Mouse (Mus musculus) 3T3-L1 (cell line): ENCODE measurements around the gene Nup133.
"Not testable (repeated sequence)": the region's sequence is repeated elsewhere in the genome, so short reads cannot be mapped to it uniquely, and the experiment has no call there.

Experiments used
- DNase-seq: peaks from one replicate; pipeline ENCODE4 v3.0.0-alpha.2; 2015; ENCODE audit warnings: low read depth, low spot score

Gene Nup133

DNA sequence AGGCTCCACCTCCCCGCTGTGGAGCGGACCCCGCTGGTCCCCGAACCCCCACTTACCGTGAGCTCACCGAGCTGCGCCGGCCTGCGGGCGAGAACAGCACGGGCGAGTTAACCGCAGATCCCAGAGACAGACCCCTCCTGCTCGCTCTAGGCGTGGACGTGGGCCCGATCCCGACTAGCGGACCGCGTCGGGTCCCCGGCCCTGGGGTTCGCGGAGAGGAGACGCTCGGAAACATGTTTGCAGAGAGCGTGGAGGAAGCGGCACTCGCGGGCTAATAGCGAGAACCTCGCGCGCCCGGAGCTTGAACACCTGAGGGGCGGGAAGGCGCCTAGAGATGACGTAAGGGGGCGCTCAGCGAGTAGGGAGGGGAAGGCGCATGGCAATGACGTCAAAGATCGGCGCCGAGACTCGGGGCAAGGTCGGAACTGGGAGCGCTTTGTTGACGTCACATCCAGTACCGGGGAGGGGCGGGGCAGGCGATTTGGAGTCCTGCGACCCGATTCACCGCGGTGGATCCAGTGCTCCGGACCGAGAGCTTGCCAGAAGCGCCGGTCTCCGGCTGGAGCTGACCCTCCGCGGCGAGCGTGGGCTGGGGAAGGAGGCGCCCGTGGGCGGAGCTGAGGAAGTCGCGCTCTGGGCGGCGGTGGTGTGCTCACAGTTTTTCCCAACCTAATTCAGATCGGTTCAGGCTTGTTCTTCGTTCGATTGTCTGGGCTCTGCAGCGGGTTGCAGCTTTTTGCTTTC, at the start of gene Nup133:
Nup133 (minus strand) TSS at position 324 of the 744 bp plus-strand sequence.
- DNase-seq = peak; percentile 99

DNA sequence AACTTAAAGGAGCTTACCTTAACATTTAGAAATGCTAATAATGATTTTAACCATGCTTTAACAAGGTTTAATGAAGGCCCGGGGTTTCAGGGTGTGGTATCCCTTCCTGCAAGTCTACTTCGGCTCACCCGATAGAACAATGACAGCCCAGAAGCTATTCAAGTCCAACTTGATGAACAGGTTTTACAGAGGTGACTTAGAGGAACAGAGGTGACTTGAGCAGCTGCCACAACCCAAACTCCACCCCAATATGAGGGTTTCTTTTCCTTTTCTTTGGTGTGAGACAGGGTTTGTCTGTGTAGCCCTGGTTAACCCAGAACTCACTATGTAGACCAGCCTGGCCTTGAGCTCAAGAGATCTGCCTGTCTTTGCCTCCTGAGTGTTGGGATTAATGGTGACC, 44.9 kb upstream of the Nup133 start:
- no peak for DNase-seq

DNA sequence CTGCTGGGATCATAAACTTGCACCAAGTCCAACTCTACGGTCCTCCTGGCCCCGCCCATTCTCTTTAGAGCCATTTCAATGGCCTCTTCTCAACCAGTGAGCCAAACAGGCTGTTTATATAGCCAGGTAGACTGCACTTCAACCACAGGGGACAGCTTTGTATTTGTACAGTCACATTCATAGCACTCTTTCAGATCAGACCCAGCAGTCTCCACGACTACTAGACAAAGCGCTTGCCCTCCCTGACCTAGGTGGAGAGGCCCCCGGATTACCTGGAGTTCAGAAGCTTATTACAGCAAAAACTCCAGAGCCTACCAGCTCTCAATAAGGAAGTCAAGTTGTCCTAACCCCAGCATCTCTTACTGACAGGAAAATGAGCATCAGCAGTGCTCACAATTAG, 44.5 kb upstream of the Nup133 start:
- no peak for DNase-seq

DNA sequence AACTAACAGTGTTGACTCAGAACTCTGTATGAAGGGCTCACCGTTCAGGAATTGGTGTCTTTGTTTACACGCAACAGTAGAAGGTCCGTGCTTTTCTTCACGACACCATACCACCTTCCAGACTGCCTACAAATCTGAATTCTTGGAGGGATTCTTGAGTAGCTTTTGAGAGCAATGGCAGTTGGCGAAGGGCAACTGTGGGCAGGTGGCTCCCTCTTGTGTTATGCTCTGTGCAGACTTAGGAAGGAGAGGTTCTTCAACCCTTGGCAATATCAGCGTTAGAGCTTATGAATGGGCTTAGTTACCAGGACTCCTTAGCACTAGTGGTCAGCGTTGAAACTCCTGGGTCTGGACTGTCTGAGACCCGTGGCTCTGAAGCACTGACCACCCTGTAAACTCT, 43.5 kb upstream of the Nup133 start:
- DNase-seq = peak; percentile 20

DNA sequence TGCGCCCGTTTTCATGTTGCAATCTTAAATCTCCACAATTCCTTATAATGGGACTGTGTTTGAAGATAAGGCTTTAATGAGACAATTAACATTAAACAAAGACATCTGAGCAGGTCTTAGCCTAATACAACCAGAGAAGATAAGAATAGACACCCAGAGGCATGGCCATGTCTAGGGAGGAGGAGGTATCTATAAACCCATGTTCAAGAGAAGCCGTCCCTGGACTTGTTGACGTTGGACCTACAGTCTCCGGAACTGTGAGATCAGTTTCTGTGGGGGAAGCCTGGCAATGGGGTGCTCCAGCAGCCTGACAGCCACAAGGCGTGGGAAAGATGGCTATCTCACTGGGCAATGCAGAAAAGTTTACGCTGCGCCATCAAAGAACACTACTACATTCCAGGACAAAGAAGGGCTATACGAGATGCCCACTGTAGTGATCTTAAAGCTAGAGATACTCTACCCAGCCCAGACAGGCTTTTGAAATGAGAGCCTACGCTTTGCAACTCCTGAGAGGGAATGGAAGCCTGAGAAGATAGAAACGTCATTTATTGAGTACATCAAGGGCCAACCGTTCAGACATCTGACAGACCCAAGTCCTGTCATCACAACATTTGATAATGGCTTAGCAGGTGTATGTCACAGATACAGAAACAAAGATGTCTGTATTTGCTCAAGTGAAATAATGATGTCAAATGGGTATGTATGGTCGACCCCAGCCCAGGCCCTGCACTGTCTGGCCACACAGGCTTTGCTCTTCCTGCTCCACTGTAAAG, 41.4 kb upstream of the Nup133 start:
- DNase-seq = no peak

DNA sequence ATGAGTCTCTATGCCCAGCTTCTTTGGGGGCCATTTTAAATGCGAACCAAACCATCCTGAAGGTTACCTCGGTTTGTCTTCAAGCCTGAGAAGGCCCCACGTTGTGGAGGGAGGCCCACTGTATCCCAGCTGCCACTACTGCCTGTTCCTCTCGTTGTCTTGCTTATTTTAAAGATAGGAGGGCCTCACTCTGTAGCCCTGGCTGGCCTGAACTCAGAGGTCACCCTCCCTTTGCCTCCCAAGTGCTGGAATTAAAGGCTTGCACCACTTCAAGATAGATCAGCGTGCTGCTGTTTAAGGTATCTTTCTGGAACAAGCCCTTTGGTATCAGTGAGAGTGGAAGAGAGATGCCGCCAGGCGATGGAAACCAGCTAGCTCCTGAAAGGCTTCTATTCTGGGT, 40.1 kb upstream of the Nup133 start:
- DNase-seq = no peak

DNA sequence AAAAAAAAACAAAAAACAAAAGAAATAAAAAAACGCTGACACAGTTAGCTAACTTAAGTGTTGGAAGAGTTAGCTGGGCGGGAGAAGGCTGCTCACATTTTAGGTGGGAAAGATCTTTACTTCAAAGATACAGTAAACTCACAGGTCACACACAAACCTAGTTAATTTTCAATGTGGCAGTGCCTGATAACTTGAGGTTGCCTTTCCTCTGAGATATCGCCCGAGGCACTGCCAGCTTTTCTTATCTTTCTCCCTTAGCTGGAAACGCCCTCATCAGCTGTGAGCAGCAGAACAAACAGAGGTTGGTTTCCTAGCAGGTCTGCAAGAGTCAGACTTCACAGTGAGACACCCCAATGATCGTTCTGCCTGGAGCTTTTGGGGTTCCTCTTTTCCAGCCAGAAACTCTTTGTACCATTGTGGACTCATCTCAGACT, 39.6 kb upstream of the Nup133 start:
- DNase-seq = no peak

DNA sequence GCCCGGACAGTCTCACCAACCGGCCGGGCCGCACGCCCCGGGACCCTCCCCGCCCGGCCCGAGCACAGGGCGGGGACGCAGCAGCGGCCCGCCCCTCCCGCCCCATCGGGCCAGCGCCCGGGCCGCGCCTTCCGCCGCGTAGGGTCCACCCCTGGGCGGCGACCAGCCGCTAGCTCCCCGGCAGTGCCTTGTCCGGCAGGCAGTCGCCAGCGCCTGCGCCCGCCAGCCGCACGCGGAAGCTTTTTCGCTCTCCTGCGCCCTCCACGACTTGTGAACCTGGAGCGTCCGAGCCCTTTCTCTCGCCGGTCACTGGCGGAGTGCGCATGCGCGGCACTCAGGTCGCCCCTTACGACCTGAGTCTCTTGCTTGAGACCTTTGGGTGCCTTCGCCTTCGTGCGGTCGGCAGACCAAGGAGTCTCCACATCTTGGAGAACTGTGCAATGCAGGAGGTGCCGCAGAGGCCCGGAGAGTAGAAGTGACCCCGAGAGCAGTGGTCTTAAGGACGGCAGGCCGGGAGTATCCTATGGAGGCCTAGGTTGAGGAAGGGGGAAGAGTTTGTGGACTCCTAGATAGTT, 33.8 kb upstream of the Nup133 start, which contains the start of gene Abcb10:
Abcb10 (minus strand) TSS at position 297 of the 575 bp plus-strand sequence.
- peak; percentile 86 for DNase-seq

DNA sequence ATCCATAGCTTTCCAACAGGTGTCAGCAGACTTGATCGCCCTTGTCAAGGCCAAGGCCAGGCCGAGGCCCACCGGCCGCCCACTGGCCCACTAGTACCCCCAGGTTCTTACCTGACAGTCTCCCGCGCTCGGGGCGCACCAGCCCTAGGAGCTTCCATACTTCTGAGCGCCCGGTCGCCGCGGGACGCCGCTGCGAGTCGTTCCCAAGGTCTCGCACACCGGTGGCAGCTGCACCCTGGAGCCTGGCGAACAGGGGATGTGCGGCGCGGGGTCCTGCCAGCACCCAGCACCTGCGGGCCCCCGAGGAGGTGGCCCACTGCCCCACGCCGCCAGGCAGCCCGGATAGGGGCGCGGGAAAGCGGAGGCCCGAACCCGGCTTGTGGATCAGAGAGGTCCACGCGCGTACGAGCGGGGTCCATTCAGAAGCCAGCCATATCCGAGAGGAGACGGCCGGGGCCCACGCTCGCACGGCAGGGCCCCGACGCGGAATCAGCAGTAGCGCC, 33.3 kb upstream of the Nup133 start:
- peak; percentile 37 for DNase-seq

DNA sequence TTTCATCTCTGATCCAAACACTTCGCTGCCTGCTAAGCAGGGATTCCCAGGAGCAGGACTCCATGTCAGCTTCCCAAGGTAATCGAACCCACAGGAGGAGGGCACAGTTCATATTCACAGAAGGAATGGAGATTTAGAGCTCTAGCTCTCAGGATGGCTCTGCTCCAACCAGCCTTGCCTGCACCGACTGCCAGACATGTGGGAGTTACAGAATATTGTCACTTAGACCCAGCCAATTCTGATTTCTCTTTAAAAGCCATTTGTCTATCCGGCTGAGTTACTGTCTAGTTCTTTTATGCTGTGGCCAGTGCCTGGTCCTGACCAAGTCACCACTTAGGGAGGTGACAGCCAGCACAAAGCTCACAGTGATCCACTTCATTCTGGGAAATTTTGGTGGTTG, 32.6 kb upstream of the Nup133 start:
- DNase-seq = no peak

DNA sequence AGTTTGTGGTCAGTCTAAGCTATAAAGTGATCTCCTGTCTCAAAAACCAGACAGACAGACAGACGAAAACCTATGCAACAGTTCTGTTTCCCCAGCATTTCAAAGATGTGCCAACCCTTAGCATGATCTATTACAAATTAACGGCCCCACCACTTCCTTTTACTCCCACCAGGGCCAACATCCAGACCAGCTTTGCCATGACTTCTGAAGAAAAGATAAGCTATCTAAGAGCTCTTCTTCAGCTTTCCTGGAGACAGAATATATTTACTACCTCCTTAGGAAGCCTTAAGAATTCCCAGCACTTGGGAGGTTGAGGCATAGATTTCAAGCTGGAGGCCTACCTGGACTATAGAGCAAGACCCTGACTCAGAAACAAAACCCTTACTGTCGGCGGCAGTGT, 31.2 kb upstream of the Nup133 start:
- DNase-seq = no peak

DNA sequence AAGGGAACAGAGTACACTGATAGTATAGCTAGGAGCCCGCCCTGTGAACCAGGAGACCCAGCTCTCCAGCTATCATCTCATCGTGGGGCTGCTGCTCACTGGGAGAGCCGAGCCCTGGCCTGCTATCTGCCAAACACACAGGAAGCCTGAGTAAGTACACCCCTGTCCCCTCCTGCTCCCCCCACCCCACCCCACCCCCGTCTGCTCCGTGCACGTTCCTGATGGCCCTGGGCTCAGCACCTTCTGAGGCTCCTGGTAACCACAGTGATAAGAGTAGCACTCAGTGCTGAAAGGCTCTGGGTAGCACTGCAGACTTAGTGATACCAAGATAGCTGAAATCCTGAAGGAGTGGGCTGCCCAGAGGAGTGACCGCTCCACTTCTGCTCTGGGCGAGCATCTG, 29.9 kb upstream of the Nup133 start:
- no peak for DNase-seq

DNA sequence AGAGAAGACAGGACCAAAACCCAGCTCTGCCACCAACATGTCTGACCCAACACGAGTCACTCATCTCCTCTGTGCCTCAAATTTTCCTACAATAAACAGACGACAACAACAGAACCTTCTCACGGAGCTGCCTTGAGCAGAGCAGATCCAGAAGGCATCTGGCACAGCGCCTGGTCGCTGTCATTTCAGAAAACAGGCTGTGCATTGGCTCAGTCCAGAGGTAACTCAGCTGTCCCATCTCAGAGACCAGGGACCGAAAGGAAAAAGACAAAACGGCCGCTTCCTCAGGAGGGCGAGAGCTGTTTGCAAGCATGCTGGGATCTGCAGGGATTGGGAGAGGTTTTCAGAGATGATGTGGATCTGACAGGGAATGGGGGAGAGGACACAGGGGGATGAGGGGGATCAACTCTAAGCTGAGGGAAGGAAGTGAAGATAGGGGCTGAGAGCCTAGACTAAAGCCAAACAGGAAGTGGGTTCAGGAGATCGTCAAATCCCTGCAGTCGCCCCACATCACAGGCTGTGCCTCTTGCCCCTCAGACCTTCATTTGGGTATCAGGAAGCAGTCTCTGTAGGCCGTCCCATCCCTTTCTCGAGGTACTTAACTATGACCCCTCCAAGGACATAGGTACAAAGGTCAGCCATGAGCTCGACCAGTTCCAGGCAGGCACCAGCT, 29.2 kb upstream of the Nup133 start:
- DNase-seq = peak; percentile 30

DNA sequence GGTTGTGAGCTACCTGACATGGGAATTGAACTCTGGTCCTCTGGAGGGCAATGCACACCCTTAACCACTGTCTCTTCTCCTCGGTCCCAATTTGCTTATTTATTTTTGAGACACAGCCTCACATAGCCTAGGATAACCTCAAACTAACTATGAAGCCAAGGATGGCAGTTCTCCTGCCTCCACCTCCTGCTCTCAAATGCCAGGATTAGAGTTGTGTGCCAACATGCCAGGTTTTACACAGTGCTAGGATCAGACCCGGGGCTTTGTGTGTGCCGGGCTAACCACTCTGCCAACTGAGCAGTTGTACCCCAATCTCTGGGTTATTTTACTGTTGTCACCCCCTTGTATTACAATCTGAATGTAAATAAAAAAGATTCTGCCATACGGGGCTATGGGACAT, 28.4 kb upstream of the Nup133 start:
- no peak for DNase-seq

DNA sequence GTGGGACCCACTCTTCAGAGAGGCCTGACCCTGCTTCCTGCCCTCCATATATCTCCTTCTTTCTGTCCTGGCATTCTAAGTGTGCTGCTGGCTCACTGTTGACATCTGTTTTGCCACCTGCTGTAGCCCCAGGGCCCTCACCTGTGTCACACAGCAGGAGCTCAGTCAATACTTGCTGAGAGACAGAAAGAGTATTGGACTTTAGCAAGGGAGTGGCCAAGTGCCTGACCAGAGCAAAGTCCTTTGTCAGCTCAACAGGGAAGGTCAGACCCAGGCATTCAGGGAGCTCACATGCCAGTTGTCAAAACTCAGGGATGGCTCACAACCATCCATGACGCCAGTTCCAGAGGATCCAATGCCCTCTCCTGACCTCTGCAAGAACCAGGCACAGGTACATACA, 24.4 kb upstream of the Nup133 start:
- no peak for DNase-seq

DNA sequence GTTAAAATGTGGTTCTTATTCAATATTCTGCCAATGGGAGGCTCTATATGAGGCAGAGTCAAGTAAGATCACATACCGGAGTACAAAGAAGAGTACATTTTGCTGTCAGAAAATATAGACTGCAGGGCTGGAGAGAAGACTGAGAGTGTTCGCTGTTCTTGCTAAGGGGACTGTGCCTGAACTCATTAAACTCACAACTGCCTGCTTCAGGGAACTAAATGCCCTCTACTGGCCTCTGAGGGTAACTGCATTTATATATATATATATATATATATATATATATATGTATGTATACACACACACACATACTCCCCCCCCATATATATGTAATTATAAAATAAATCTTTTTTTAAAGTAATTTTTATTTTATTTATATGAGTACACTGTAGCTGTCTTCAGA, 17.8 kb upstream of the Nup133 start:
- no peak for DNase-seq

DNA sequence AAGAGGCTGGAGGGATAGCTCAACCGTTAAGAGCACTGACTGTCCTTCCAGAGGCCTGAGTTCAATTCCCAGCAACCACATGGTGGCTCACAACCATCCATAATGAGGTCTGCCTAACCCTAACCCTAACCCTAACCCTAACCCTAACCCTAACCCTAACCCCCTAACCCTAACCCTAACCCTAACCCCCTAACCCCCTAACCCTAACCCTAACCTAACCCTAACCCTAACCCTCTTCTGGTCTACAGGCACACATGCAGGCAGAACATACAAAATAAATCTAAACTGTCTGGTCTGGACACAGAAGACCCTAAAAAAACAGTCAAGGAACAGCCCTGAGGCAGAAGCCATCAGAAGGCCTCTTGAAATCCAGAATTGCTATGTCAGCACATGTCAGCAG, 12.3 kb upstream of the Nup133 start:
- DNase-seq = no peak

DNA sequence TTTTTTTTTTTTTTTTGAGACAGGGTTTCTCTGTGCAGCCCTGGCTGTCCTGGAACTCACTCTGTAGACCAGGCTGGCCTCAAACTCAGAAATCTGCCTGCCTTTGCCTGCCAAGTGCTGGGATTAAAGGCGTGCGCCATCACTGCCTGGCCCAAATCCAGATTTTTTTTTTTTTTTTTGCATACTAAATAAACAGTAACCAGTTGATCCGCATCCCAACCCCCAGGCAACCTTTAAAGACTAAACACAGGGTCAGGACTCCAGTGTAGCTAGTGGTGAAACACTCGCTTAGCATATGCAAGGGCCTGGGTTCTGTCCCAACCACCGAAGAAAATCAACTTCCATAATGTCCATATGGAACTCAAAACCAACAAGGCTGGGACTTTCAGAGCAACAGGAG, 11.5 kb upstream of the Nup133 start:
- not testable (repeated sequence) for DNase-seq

DNA sequence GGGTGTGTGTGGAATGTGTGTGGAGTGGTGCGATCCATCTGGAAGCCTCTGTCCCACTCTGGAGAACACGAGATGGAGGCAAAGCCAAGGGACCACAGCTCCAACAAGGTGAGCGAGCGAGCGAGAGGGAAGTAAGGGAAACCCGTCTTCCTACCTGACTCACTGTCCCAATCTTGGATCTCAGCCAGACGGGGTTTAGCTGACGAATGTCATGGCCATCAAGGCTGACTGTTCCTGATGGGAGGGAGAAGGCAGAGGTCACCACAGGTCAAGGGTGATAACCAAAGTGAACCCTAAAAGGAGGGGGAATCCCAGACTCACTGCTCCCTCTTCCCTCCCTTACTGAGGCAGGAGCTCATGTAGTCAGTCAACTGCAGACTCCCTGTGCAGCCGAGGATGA, 11.0 kb upstream of the Nup133 start:
- no peak for DNase-seq

DNA sequence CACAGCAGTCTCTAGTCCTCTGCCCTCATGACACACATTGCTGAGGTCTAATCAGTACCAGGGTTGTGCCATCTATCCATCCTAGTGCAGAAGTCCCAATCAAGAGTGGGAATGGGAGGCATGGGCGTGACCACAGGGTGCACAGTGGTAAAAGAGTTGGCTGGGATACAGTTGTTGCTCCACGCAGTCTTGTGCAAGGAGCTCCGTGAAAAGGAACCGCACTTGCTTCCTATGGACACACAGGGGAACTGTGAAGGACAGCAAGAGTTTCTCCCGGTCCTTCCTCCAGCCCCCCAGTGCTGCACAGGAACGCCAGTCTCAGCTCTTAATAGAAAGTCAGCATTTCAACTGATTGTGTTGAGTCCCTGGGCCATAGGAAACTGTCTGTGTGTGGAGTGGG, 10.4 kb upstream of the Nup133 start:
- DNase-seq = no peak

DNA sequence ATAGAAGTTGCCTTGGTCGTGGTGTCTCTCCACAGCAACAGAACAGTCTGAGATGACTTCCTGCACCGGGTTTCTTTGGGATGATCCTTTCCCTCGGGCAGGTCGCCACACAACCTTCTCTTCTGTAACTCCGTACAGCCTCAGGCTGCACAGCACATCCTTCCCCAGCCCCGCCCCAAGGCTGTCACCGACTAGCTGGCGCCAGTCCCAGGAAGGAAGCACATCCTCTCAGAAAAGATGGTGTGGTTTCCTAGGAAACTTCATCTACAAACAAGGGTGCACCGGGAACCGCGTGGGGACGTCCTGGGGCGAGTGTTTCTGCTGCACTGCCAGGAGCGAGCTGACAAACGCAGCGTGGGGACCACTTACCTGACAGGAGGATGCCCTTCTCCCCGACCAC, 9.1 kb upstream of the Nup133 start:
- no peak for DNase-seq

DNA sequence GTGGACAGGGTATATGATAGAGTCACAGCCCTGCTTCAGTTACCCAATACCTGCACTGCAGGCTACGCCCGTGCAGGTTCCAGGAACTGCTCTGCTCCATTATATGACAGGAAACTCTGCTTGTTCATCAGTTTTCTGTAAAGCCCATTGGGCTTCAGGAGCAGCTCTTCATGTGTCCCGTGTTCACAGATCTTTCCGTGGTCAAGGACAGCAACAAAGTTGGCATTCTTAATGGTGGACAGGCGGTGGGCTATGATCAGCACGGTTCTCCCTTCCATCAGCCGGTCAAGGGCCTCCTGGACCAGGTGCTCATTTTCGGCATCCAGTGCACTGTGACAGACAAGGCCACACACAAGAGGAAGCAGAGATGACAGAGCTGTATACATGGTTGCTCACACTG, 5.2 kb upstream of the Nup133 start:
- DNase-seq = no peak
